Mouse (Mus musculus) brain, embryonic 18.5 days (tissue): ENCODE results near the gene Mfsd6l.

Experiments
- DNase-seq: peaks from one replicate; pipeline ENCODE4 v3.0.0-alpha.2; 2012; ENCODE audit warnings: low read depth, low spot score

The Mfsd6l gene

GRCm38 (mm10) chr11:68602200-68602931 lies 46.4 kb downstream of the Mfsd6l start:
- DNase-seq, result no peak

DNA sequence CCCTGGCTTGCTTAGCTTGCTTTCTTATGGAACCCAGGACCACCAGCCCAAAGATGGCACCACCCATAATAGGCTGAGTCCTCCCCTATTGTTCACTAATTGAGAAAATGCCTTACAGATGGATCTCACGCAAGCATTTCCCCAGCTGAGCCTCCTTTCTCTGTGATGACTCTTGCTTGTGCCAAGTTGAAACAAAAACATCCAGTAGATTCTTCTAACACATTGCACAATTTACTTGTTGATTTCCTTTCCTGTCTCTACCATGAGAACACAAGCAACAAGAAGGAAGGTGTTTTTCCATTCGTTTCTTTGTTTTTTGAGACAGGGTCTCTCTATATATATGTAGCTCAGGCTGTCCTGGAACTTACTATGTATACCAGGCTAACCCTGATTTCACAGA lies 51.1 kb downstream of the Mfsd6l start:
- DNase-seq, result no peak
